Comparison of ENCODE assay signal across 17 mouse cellular contexts in the genomic region with DNA sequence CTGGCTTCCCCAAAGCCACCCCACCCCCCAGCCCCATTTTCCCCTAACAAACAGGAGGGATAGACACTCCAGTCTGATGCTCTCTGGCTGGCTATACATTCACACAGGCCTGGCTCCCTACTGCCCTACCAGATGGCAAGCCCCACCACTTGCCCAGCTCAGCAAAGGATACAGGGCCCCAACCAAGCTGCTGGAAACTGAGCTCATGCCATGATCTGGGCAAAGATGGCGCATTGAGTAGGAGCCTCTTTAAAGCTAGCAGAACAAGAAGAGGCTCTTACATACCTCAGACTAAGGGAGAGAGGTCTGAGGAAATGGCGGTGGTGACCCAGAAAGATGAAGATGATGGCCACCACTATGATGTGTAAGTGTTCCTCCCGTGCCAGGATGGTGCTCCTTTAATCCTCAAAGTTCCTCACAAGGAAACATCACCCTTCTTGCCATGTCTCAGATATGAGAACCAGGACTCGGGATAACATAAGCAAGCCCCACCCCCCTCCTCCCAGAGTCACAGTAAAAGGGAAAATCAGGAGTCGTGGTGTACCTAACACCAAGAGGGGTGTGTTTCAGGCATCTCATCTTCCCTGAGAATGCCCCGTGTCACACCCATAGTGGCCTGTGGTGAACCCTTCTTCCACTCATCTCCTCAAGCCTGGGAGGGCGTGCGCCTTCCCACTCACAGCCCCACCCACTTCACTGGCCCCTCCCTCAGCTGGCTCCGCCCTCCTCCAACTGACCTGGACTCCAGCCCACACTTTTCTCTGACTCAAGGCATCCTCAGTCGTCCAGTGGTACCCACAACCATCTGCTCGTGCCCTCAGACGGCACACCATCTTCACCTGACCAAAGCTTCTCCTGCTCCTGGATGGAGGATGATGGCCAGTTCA. TPM values are rescaled to one million over a fixed set of nuclear protein-coding genes. Genes with fewer than 3 reads are reported as not detected.
A peak's percentile ranks its signal among the peaks of the same experiment; 100 is the strongest.
DNase-seq lines count a peak whose midpoint lies in the region; ATAC-seq and TF ChIP-seq lines count a peak whose summit lies in the region.
"Had no signal": no experiment of that assay in that cellular context is flagged by ENCODE, and none has a peak within 500 bp of the region (broad histone marks: within the 10 kb centered on the region; RNA-seq: fewer than 3 reads in every experiment).

No protein-coding gene starts in this region.

- no peak overlapping the region for H3K4me2 ChIP-seq in forebrain, embryonic 15.5 days (replicated peaks)
- no peak overlapping the region for H3K4me2 ChIP-seq in forebrain, embryonic 12.5 days
- no peak overlapping the region for H3K4me2 ChIP-seq in hindbrain, postnatal 0 days (ENCODE audit: low read depth, low read length)
- no peak overlapping the region for H3K4me2 ChIP-seq in hindbrain, embryonic 13.5 days
- H3K4me2 ChIP-seq in liver, embryonic 11.5 days: no peak overlapping the region
- H3K4me2 ChIP-seq: embryonic facial prominence, embryonic 15.5 days; neural tube, embryonic 12.5 days had no signal

- WGBS in forebrain, embryonic 15.5 days: 89% methylated on average over 12 of the region's 12 CpGs
- 86% methylated on average over 12 of the region's 12 CpGs for WGBS in forebrain, embryonic 12.5 days
- WGBS in hindbrain, postnatal 0 days: 83% methylated on average over 12 of the region's 12 CpGs
- 90% methylated on average over 12 of the region's 12 CpGs for WGBS in hindbrain, embryonic 13.5 days
- 73% methylated on average over 12 of the region's 12 CpGs for WGBS in liver, embryonic 11.5 days

- H3K9me3 ChIP-seq in forebrain, embryonic 15.5 days: no peaks in the 10 kb centered on the region
- H3K9me3 ChIP-seq in forebrain, embryonic 12.5 days: no peaks in the 10 kb centered on the region
- no peaks in the 10 kb centered on the region for H3K9me3 ChIP-seq in hindbrain, postnatal 0 days (ENCODE audit: low read length)
- no peaks in the 10 kb centered on the region for H3K9me3 ChIP-seq in hindbrain, embryonic 13.5 days
- H3K9me3 ChIP-seq in liver, embryonic 11.5 days (ENCODE audit: control insufficient read depth, low read length): no peaks in the 10 kb centered on the region
- H3K9me3 ChIP-seq: embryonic facial prominence, embryonic 15.5 days; hindbrain, embryonic 10.5 days; neural tube, embryonic 12.5 days had no signal

- no peak overlapping the region for H3K4me3 ChIP-seq in forebrain, embryonic 15.5 days
- H3K4me3 ChIP-seq in forebrain, embryonic 12.5 days (replicated peaks): no peak overlapping the region
- H3K4me3 ChIP-seq in hindbrain, postnatal 0 days (ENCODE audit: low read length): no peak overlapping the region
- H3K4me3 ChIP-seq in hindbrain, embryonic 13.5 days: no peak overlapping the region
- H3K4me3 ChIP-seq in liver, embryonic 11.5 days (ENCODE audit: low read depth, low read length): no peak overlapping the region
- H3K4me3 ChIP-seq: embryonic facial prominence, embryonic 15.5 days; hindbrain, embryonic 10.5 days; neural tube, embryonic 12.5 days had no signal

- H3K27me3 ChIP-seq in forebrain, embryonic 15.5 days: no peaks in the 10 kb centered on the region
- no peaks in the 10 kb centered on the region; the same call in 1 of the 2 replicates for H3K27me3 ChIP-seq in forebrain, embryonic 12.5 days
- H3K27me3 ChIP-seq in hindbrain, postnatal 0 days (ENCODE audit: insufficient read depth, low read length): no peaks in the 10 kb centered on the region
- H3K27me3 ChIP-seq in hindbrain, embryonic 13.5 days: no peaks in the 10 kb centered on the region
- no peaks in the 10 kb centered on the region for H3K27me3 ChIP-seq in liver, embryonic 11.5 days (replicated peaks; ENCODE audit: control insufficient read depth, insufficient read depth, low read length)
- H3K27me3 ChIP-seq: embryonic facial prominence, embryonic 15.5 days; neural tube, embryonic 12.5 days had no signal

- no peaks in the 10 kb centered on the region for H3K36me3 ChIP-seq in forebrain, embryonic 15.5 days
- no peaks in the 10 kb centered on the region for H3K36me3 ChIP-seq in forebrain, embryonic 12.5 days (replicated peaks)
- no peaks in the 10 kb centered on the region for H3K36me3 ChIP-seq in hindbrain, postnatal 0 days (ENCODE audit: insufficient read depth, low read length)
- no peaks in the 10 kb centered on the region for H3K36me3 ChIP-seq in hindbrain, embryonic 13.5 days
- no peaks in the 10 kb centered on the region for H3K36me3 ChIP-seq in liver, embryonic 11.5 days (ENCODE audit: control insufficient read depth, insufficient read depth, low read length)
- H3K36me3 ChIP-seq: embryonic facial prominence, embryonic 15.5 days; hindbrain, embryonic 10.5 days; neural tube, embryonic 12.5 days had no signal

- no peak for TF ChIP-seq CTCF in hindbrain, postnatal 0 days (IDR thresholded peaks at IDR 0.05; ENCODE audit: low read depth)

- peaks cover 17% of the 10 kb centered on the region for H3K4me1 ChIP-seq in forebrain, embryonic 15.5 days
- H3K4me1 ChIP-seq in forebrain, embryonic 12.5 days: 0 out of 2 replicates have a peak, but pooled peaks cover 7% of the 10 kb centered on the region
- H3K4me1 ChIP-seq in hindbrain, postnatal 0 days (ENCODE audit: insufficient read depth, low read length): peaks cover 5% of the 10 kb centered on the region; the same call in 1 of the 2 replicates
- H3K4me1 ChIP-seq in hindbrain, embryonic 13.5 days (replicated peaks): peaks cover 19% of the 10 kb centered on the region
- H3K4me1 ChIP-seq in liver, embryonic 11.5 days (replicated peaks; ENCODE audit: control insufficient read depth, insufficient read depth, low read length): peaks cover 13% of the 10 kb centered on the region

- DNase-seq in hindbrain, postnatal 0 days (ENCODE audit: low spot score): peak; percentile 20
- DNase-seq in cerebellum, adult 11 months: peak; percentile 75
- DNase-seq in liver, embryonic 11.5 days (ENCODE audit: low spot score): no peak
- no peak for DNase-seq in thymus, postnatal 25 days
- DNase-seq in thymus, postnatal 14 days: no peak
- DNase-seq: adrenal gland, adult 8-10 months; B cell, adult 2 months; kidney, adult 2 months; lung, adult 2 months had no signal

- peak; percentile 34; the same call in 1 of the 2 replicates for ATAC-seq in forebrain, embryonic 15.5 days (replicated peaks)
- ATAC-seq in forebrain, embryonic 12.5 days (ENCODE audit: low FRiP score): no peak
- no peak for ATAC-seq in hindbrain, postnatal 0 days
- no peak for ATAC-seq in hindbrain, embryonic 13.5 days (ENCODE audit: low FRiP score)
- ATAC-seq in liver, embryonic 11.5 days (replicated peaks; ENCODE audit: low FRiP score): 0 out of 2 replicates have a peak, but pooled peaks have one; percentile 44

- peak overlapping the region; percentile 36 for H3K27ac ChIP-seq in forebrain, embryonic 15.5 days (replicated peaks)
- no peak overlapping the region for H3K27ac ChIP-seq in forebrain, embryonic 12.5 days
- peak overlapping the region; percentile 51; the same call in 1 of the 2 replicates for H3K27ac ChIP-seq in hindbrain, postnatal 0 days
- H3K27ac ChIP-seq in hindbrain, embryonic 13.5 days: no peak overlapping the region
- no peak overlapping the region for H3K27ac ChIP-seq in liver, embryonic 11.5 days (ENCODE audit: low read depth, low read length)
- H3K27ac ChIP-seq: hindbrain, embryonic 10.5 days; neural tube, embryonic 12.5 days had no signal

- no peak overlapping the region for H3K9ac ChIP-seq in forebrain, embryonic 15.5 days (replicated peaks)
- H3K9ac ChIP-seq in forebrain, embryonic 12.5 days: no peak overlapping the region
- no peak overlapping the region for H3K9ac ChIP-seq in hindbrain, postnatal 0 days (replicated peaks; ENCODE audit: low read length)
- no peak overlapping the region for H3K9ac ChIP-seq in hindbrain, embryonic 13.5 days
- no peak overlapping the region for H3K9ac ChIP-seq in liver, embryonic 11.5 days (ENCODE audit: low read depth, low read length)
- H3K9ac ChIP-seq: embryonic facial prominence, embryonic 15.5 days; neural tube, embryonic 12.5 days had no signal

RNA-seq across cellular contexts. Expression of a gene that starts 3.4 kb away (rescaled TPM):
- polyA plus RNA-seq in forebrain, embryonic 15.5 days (2015; fragmentation: Nextera tagmentation; extraction: Ambion mirVana): 9.3 and 11.3 TPM in 2 replicates
- 3.1 and 3.2 TPM in 2 replicates for polyA plus RNA-seq in forebrain, embryonic 12.5 days (2016; fragmentation: Nextera tagmentation; extraction: Ambion mirVana)
- total RNA-seq in hindbrain, postnatal 0 days (2014; rRNA removed): 42.7 and 46.5 TPM in 2 replicates
- 30.6 and 31.6 TPM in 2 replicates for polyA plus RNA-seq in hindbrain, postnatal 0 days (2015; fragmentation: Nextera tagmentation; extraction: Ambion mirVana)
- polyA plus RNA-seq in hindbrain, embryonic 13.5 days (2015; fragmentation: Nextera tagmentation; extraction: Ambion mirVana): 10.9 and 12.3 TPM in 2 replicates
- 1.5 and 2.1 TPM in 2 replicates for polyA plus RNA-seq in liver, embryonic 11.5 days (2014; fragmentation: Nextera tagmentation; extraction: Ambion mirVana)

RNA-seq across cellular contexts. Expression of a gene that starts 25.6 kb away (rescaled TPM):
- polyA plus RNA-seq in forebrain, embryonic 15.5 days (2015; fragmentation: Nextera tagmentation; extraction: Ambion mirVana): 139 and 150 TPM in 2 replicates
- polyA plus RNA-seq in forebrain, embryonic 12.5 days (2016; fragmentation: Nextera tagmentation; extraction: Ambion mirVana): 130 and 131 TPM in 2 replicates
- total RNA-seq in hindbrain, postnatal 0 days (2014; rRNA removed): 189 and 200 TPM in 2 replicates
- 100 and 106 TPM in 2 replicates for polyA plus RNA-seq in hindbrain, postnatal 0 days (2015; fragmentation: Nextera tagmentation; extraction: Ambion mirVana)
- polyA plus RNA-seq in hindbrain, embryonic 13.5 days (2015; fragmentation: Nextera tagmentation; extraction: Ambion mirVana): 122 and 128 TPM in 2 replicates
- 95.6 and 101 TPM in 2 replicates for polyA plus RNA-seq in liver, embryonic 11.5 days (2014; fragmentation: Nextera tagmentation; extraction: Ambion mirVana)

RNA-seq across cellular contexts. Expression of a gene that starts 46.4 kb away (rescaled TPM):
- 0.22 TPM in 1 of 2 replicates, not detected in the other for polyA plus RNA-seq in forebrain, embryonic 15.5 days (2015; fragmentation: Nextera tagmentation; extraction: Ambion mirVana)
- polyA plus RNA-seq in forebrain, embryonic 12.5 days (2016; fragmentation: Nextera tagmentation; extraction: Ambion mirVana): 1.2 TPM in 1 of 2 replicates, not detected in the other
- total RNA-seq in hindbrain, postnatal 0 days (2014; rRNA removed): 0.16 TPM in 1 of 2 replicates, not detected in the other
- not detected in 2 replicates for polyA plus RNA-seq in hindbrain, postnatal 0 days (2015; fragmentation: Nextera tagmentation; extraction: Ambion mirVana)
- polyA plus RNA-seq in hindbrain, embryonic 13.5 days (2015; fragmentation: Nextera tagmentation; extraction: Ambion mirVana): 3.6 and 3.8 TPM in 2 replicates
- polyA plus RNA-seq in liver, embryonic 11.5 days (2014; fragmentation: Nextera tagmentation; extraction: Ambion mirVana): 4.5 and 5.2 TPM in 2 replicates
- total RNA-seq: adrenal gland, adult 8-10 months; common myeloid progenitor, adult 5-6 weeks; left cerebral cortex, postnatal 36 days had no signal

RNA-seq across cellular contexts. Expression of a gene that starts 49.6 kb away (rescaled TPM):
- not detected in 2 replicates for polyA plus RNA-seq in forebrain, embryonic 15.5 days (2015; fragmentation: Nextera tagmentation; extraction: Ambion mirVana)
- not detected in 2 replicates for polyA plus RNA-seq in forebrain, embryonic 12.5 days (2016; fragmentation: Nextera tagmentation; extraction: Ambion mirVana)
- not detected in 2 replicates for total RNA-seq in hindbrain, postnatal 0 days (2014; rRNA removed)
- polyA plus RNA-seq in hindbrain, postnatal 0 days (2015; fragmentation: Nextera tagmentation; extraction: Ambion mirVana): not detected in 2 replicates
- not detected in 2 replicates for polyA plus RNA-seq in hindbrain, embryonic 13.5 days (2015; fragmentation: Nextera tagmentation; extraction: Ambion mirVana)
- not detected in 2 replicates for polyA plus RNA-seq in liver, embryonic 11.5 days (2014; fragmentation: Nextera tagmentation; extraction: Ambion mirVana)
- total RNA-seq: adrenal gland, adult 8-10 months; common myeloid progenitor, adult 5-6 weeks; left cerebral cortex, postnatal 36 days had no signal
- polyA plus RNA-seq: embryonic facial prominence, embryonic 15.5 days; hindbrain, embryonic 10.5 days; lung, adult 2 months; neural tube, embryonic 12.5 days had no signal

Comparison
In these comparisons a context has a peak if more than half of its experiments do, and no peak if none do; other contexts are left out.
1. ATAC-seq: peak in forebrain, embryonic 15.5 days (single experiment) and liver, embryonic 11.5 days (single experiment); none in forebrain, embryonic 12.5 days (single experiment), hindbrain, postnatal 0 days (single experiment) and hindbrain, embryonic 13.5 days (single experiment).
2. H3K27ac ChIP-seq: peak in forebrain, embryonic 15.5 days (single experiment) and hindbrain, postnatal 0 days (single experiment); none in forebrain, embryonic 12.5 days (single experiment), hindbrain, embryonic 13.5 days (single experiment) and liver, embryonic 11.5 days (single experiment).
3. DNase-seq: peak in hindbrain, postnatal 0 days (single experiment) and cerebellum, adult 11 months (single experiment); none in liver, embryonic 11.5 days (single experiment), thymus, postnatal 25 days (single experiment) and thymus, postnatal 14 days (single experiment).